Comparison of ENCODE assay signal across 10 mouse cellular contexts in the genomic region with DNA sequence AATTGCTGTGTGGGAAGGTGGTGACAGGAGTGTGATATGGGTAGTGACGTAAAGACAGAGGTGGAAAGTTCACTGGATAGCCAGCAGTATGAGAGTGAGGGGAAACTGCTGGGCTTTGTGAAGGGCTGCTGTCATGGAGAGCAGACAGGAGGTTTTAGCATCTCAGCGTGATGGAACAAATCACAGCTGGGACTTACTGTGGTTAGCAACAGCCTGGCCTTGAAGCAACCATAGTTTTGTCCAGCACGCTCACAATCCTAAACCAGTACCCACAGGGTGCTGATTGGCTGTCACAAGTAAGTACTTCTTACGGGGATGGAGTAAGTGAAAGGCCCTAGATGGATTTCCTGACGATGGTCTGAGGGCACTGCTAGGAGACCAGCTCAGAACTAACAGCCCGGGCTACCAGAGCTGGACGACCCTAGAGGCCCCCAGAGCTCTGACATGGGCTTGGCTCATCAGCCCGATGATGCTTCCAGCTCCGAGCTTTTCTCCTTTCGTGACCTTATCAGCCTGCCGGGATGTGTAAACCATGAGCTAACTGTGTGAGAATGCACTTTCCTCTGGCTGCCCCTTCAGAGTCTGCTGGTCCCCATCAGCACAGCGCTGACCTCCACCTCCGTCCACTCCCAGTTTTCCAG. TPM values are rescaled to one million over a fixed set of nuclear protein-coding genes. Genes with fewer than 3 reads are reported as not detected.
DNase-seq lines count a peak whose midpoint lies in the region; ATAC-seq and TF ChIP-seq lines count a peak whose summit lies in the region.
"Had no signal": no experiment of that assay in that cellular context is flagged by ENCODE, and none has a peak within 500 bp of the region (broad histone marks: within the 10 kb centered on the region; RNA-seq: fewer than 3 reads in every experiment).

No protein-coding gene starts in this region.

- 11% methylated on average over 13 of the region's 13 CpGs for WGBS in lung, embryonic 14.5 days
- WGBS in lung, adult 2 months = 26% methylated on average over 13 of the region's 13 CpGs
- WGBS in heart, embryonic 13.5 days = 7% methylated on average over 13 of the region's 13 CpGs
- WGBS in intestine, embryonic 15.5 days = 23% methylated on average over 13 of the region's 13 CpGs
- WGBS in stomach, embryonic 15.5 days = 21% methylated on average over 13 of the region's 13 CpGs

- H3K9ac ChIP-seq in lung, embryonic 14.5 days = no peak overlapping the region
- H3K9ac ChIP-seq in heart, embryonic 13.5 days = peak overlapping the region; percentile 70
- H3K9ac ChIP-seq in intestine, embryonic 15.5 days = no peak overlapping the region
- no peak overlapping the region for H3K9ac ChIP-seq in stomach, embryonic 15.5 days
- H3K9ac ChIP-seq: limb, embryonic 13.5 days had no signal

- peak overlapping the region; percentile 80 for H3K27ac ChIP-seq in lung, embryonic 14.5 days (ENCODE audit: low read depth)
- peak overlapping the region; percentile 95 for H3K27ac ChIP-seq in heart, embryonic 13.5 days (replicated peaks)
- H3K27ac ChIP-seq in intestine, embryonic 15.5 days = peak overlapping the region; percentile 49
- peak overlapping the region; percentile 48 for H3K27ac ChIP-seq in stomach, embryonic 15.5 days
- H3K27ac ChIP-seq: limb, embryonic 13.5 days had no signal

- intact Hi-C loops in left cerebral cortex, postnatal 4 days (cut with DNase I) = no loop called here

- H3K4me2 ChIP-seq in lung, embryonic 14.5 days = peak overlapping the region; percentile 33; the same call in 1 of the 2 replicates
- peak overlapping the region; percentile 65 for H3K4me2 ChIP-seq in heart, embryonic 13.5 days
- H3K4me2 ChIP-seq in intestine, embryonic 15.5 days (replicated peaks) = no peak overlapping the region
- 0 out of 2 replicates have a peak overlapping the region, but pooled peaks have one; percentile 10 for H3K4me2 ChIP-seq in stomach, embryonic 15.5 days
- H3K4me2 ChIP-seq: limb, embryonic 13.5 days had no signal

- TF ChIP-seq POLR2A in lung, adult 2 months (IDR thresholded peaks at IDR 0.05; ENCODE audit: borderline replicate concordance, extremely low read depth, low read depth, low read length) = no peak

- no peak for TF ChIP-seq CTCF in lung, embryonic 14.5 days (IDR thresholded peaks at IDR 0.05; ENCODE audit: low read depth)
- no peak for TF ChIP-seq CTCF in lung, adult 2 months (IDR thresholded peaks at IDR 0.05; ENCODE audit: insufficient read depth, low read length)

- H3K4me1 ChIP-seq in lung, embryonic 14.5 days (ENCODE audit: insufficient read depth) = peaks cover 18% of the 10 kb centered on the region; the same call in 1 of the 2 replicates
- no peaks in the 10 kb centered on the region; the same call in 1 of the 2 replicates for H3K4me1 ChIP-seq in lung, adult 2 months (ENCODE audit: control insufficient read depth, insufficient read depth, low read length)
- H3K4me1 ChIP-seq in heart, embryonic 13.5 days = peaks cover 89% of the 10 kb centered on the region
- peaks cover 20% of the 10 kb centered on the region for H3K4me1 ChIP-seq in intestine, embryonic 15.5 days (replicated peaks)
- peaks cover 36% of the 10 kb centered on the region for H3K4me1 ChIP-seq in stomach, embryonic 15.5 days

- ATAC-seq in lung, embryonic 14.5 days (ENCODE audit: insufficient read depth) = peak; percentile 91
- ATAC-seq in heart, embryonic 13.5 days (ENCODE audit: extremely low read depth, insufficient number of reproducible peaks, low FRiP score, low TSS enrichment) = peak; percentile 53
- ATAC-seq in intestine, embryonic 15.5 days = peak; percentile 67
- 0 out of 2 replicates have a peak, but pooled peaks have one; percentile 29 for ATAC-seq in stomach, embryonic 15.5 days (ENCODE audit: insufficient read depth, low FRiP score, low read depth)

- H3K27me3 ChIP-seq in lung, embryonic 14.5 days (ENCODE audit: insufficient read depth, low read length) = no peaks in the 10 kb centered on the region
- H3K27me3 ChIP-seq in heart, embryonic 13.5 days (replicated peaks) = no peaks in the 10 kb centered on the region
- no peaks in the 10 kb centered on the region for H3K27me3 ChIP-seq in intestine, embryonic 15.5 days (replicated peaks)
- no peaks in the 10 kb centered on the region for H3K27me3 ChIP-seq in stomach, embryonic 15.5 days (replicated peaks)
- H3K27me3 ChIP-seq: limb, embryonic 13.5 days had no signal

- H3K9me3 ChIP-seq in lung, embryonic 14.5 days (ENCODE audit: low read depth, low read length) = no peaks in the 10 kb centered on the region
- no peaks in the 10 kb centered on the region for H3K9me3 ChIP-seq in heart, embryonic 13.5 days
- H3K9me3 ChIP-seq in intestine, embryonic 15.5 days = no peaks in the 10 kb centered on the region
- H3K9me3 ChIP-seq in stomach, embryonic 15.5 days = no peaks in the 10 kb centered on the region
- H3K9me3 ChIP-seq: limb, embryonic 13.5 days had no signal

- H3K36me3 ChIP-seq in lung, embryonic 14.5 days (ENCODE audit: insufficient read depth) = no peaks in the 10 kb centered on the region
- H3K36me3 ChIP-seq in heart, embryonic 13.5 days = no peaks in the 10 kb centered on the region
- no peaks in the 10 kb centered on the region for H3K36me3 ChIP-seq in intestine, embryonic 15.5 days
- H3K36me3 ChIP-seq in stomach, embryonic 15.5 days = no peaks in the 10 kb centered on the region
- H3K36me3 ChIP-seq: limb, embryonic 13.5 days had no signal

- DNase-seq in lung, embryonic 14.5 days = peak; percentile 89
- DNase-seq in lung, adult 2 months = no peak
- no peak for DNase-seq in yolk sac, embryonic 10.5 days (ENCODE audit: low spot score)
- no peak for DNase-seq in left cerebral cortex, postnatal 4 days
- DNase-seq: retina, postnatal 1 day had no signal

- H3K4me3 ChIP-seq in lung, embryonic 14.5 days (ENCODE audit: low read depth, low read length) = no peak overlapping the region
- no peak overlapping the region for H3K4me3 ChIP-seq in lung, adult 2 months (replicated peaks; ENCODE audit: extremely low read depth, low read depth, low read length)
- H3K4me3 ChIP-seq in heart, embryonic 13.5 days = peak overlapping the region; percentile 30
- H3K4me3 ChIP-seq in intestine, embryonic 15.5 days (replicated peaks) = no peak overlapping the region
- H3K4me3 ChIP-seq in stomach, embryonic 15.5 days (replicated peaks) = no peak overlapping the region
- H3K4me3 ChIP-seq: erythroblast, embryonic 14.5 days; limb, embryonic 13.5 days had no signal

RNA-seq across cellular contexts. Expression of a gene that starts 16.3 kb away (rescaled TPM):
- polyA plus RNA-seq in lung, embryonic 14.5 days (2014; fragmentation: Nextera tagmentation; extraction: Ambion mirVana) = 10.5 and 12.1 TPM in 2 replicates
- 27.3 and 47.8 TPM in 2 replicates for polyA plus RNA-seq in lung, adult 2 months (2012; rRNA removed)
- polyA plus RNA-seq in heart, embryonic 13.5 days (2015; fragmentation: Nextera tagmentation; extraction: Ambion mirVana) = 89.8 and 95.2 TPM in 2 replicates
- 23.7 and 26.0 TPM in 2 replicates for polyA plus RNA-seq in intestine, embryonic 15.5 days (2015; fragmentation: Nextera tagmentation; extraction: Ambion mirVana)
- 38.2 and 41.8 TPM in 2 replicates for polyA plus RNA-seq in stomach, embryonic 15.5 days (2015; fragmentation: Nextera tagmentation; extraction: Ambion mirVana)
- 1 to 10 TPM; 2.4 to 2.7 TPM for total RNA-seq in left cerebral cortex, postnatal 4 days (2021)

RNA-seq across cellular contexts. Expression of a gene that starts 40.3 kb away (rescaled TPM):
- 395 and 414 TPM in 2 replicates for polyA plus RNA-seq in lung, embryonic 14.5 days (2014; fragmentation: Nextera tagmentation; extraction: Ambion mirVana)
- 304 and 332 TPM in 2 replicates for polyA plus RNA-seq in lung, adult 2 months (2012; rRNA removed)
- polyA plus RNA-seq in heart, embryonic 13.5 days (2015; fragmentation: Nextera tagmentation; extraction: Ambion mirVana) = 206 and 234 TPM in 2 replicates
- polyA plus RNA-seq in intestine, embryonic 15.5 days (2015; fragmentation: Nextera tagmentation; extraction: Ambion mirVana) = 275 and 293 TPM in 2 replicates
- polyA plus RNA-seq in stomach, embryonic 15.5 days (2015; fragmentation: Nextera tagmentation; extraction: Ambion mirVana) = 298 and 323 TPM in 2 replicates
- total RNA-seq in left cerebral cortex, postnatal 4 days (2021) = 100 to 1,000 TPM; 311 TPM

Comparison
In these comparisons a context has a peak if more than half of its experiments do, and no peak if none do; other contexts are left out.
1. ATAC-seq: peak in every context shown above with its lines; median percentile 91 in lung, embryonic 14.5 days; 67 in intestine, embryonic 15.5 days; 53 in heart, embryonic 13.5 days; 29 in stomach, embryonic 15.5 days.